In the genomic region with DNA sequence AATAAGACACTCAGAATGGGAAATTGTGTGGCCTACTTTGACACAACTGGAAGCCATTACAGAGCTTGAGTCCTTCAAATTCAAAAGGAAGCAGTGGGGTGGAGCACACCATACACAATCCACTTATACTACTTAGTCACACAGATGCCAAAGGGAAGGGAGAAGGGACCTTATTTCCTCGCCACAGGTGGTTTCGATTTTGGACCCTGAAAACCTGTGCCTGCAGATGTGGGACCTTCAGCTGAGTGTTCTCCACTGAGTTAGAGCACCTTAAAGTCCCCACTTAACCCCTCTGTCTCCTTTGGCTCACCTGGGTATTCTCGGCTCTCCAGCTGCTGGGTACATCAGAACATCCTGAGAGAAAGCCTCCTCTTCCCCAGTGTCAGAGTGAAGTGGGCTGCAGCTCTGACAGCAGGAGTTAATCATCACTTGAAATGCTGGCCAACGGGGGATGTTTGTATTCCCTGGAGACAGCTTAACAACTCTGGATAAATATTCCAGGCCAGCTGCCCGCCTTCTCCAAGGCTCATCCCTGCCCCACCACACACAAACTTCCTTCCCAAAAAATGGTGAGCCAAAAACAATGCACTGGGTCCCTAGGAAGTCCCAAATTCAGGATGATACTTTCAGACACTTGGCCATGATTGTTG, we compare ENCODE assay signal across 14 mouse cellular contexts.
A peak's percentile ranks its signal among the peaks of the same experiment; 100 is the strongest.
DNase-seq lines count a peak whose midpoint lies in the region; ATAC-seq lines count a peak whose summit lies in the region.
"Had no signal": no experiment of that assay in that cellular context is flagged by ENCODE, and none has a peak within 500 bp of the region (broad histone marks: within the 10 kb centered on the region; RNA-seq: fewer than 3 reads in every experiment).

No protein-coding gene starts in this region.

- no peaks in the 10 kb centered on the region for H3K27me3 ChIP-seq in midbrain, embryonic 10.5 days (ENCODE audit: low read depth, poor library complexity, severe bottlenecking)
- H3K27me3 ChIP-seq in midbrain, embryonic 15.5 days (replicated peaks), result no peaks in the 10 kb centered on the region
- H3K27me3 ChIP-seq in midbrain, embryonic 11.5 days (ENCODE audit: control insufficient read depth, insufficient read depth, low read length), result no peaks in the 10 kb centered on the region
- no peaks in the 10 kb centered on the region for H3K27me3 ChIP-seq in midbrain, embryonic 16.5 days (ENCODE audit: control insufficient read depth, insufficient read depth, low read depth, low read length)
- H3K27me3 ChIP-seq: limb, embryonic 15.5 days; midbrain, embryonic 12.5 days had no signal

- 55% methylated on average over 5 of the region's 5 CpGs for WGBS in midbrain, embryonic 10.5 days
- 47% methylated on average over 5 of the region's 5 CpGs for WGBS in midbrain, embryonic 15.5 days
- WGBS in midbrain, embryonic 11.5 days, result 39% methylated on average over 5 of the region's 5 CpGs
- WGBS in midbrain, embryonic 16.5 days, result 35% methylated on average over 5 of the region's 5 CpGs

- H3K27ac ChIP-seq in midbrain, embryonic 10.5 days (replicated peaks), result peak overlapping the region; percentile 76; the same call in 1 of the 2 replicates
- H3K27ac ChIP-seq in midbrain, embryonic 15.5 days, result no peak overlapping the region
- H3K27ac ChIP-seq in midbrain, embryonic 11.5 days (ENCODE audit: low read depth, low read length), result no peak overlapping the region
- no peak overlapping the region for H3K27ac ChIP-seq in midbrain, embryonic 16.5 days (ENCODE audit: low read length)
- H3K27ac ChIP-seq: heart, adult 2 months; limb, embryonic 15.5 days; midbrain, embryonic 12.5 days had no signal

- no peak overlapping the region for H3K4me2 ChIP-seq in midbrain, embryonic 15.5 days
- no peak overlapping the region for H3K4me2 ChIP-seq in midbrain, embryonic 11.5 days
- H3K4me2 ChIP-seq in midbrain, embryonic 16.5 days (ENCODE audit: low read length), result no peak overlapping the region
- H3K4me2 ChIP-seq: limb, embryonic 15.5 days; midbrain, embryonic 12.5 days had no signal

- peaks cover 27% of the 10 kb centered on the region for H3K36me3 ChIP-seq in midbrain, embryonic 10.5 days
- H3K36me3 ChIP-seq in midbrain, embryonic 15.5 days (replicated peaks), result peaks cover 14% of the 10 kb centered on the region
- H3K36me3 ChIP-seq in midbrain, embryonic 11.5 days (ENCODE audit: control insufficient read depth, insufficient read depth, low read length), result no peaks in the 10 kb centered on the region
- H3K36me3 ChIP-seq in midbrain, embryonic 16.5 days (ENCODE audit: control insufficient read depth, insufficient read depth, low read length), result peaks cover 7% of the 10 kb centered on the region
- H3K36me3 ChIP-seq: G1E had no signal

- ATAC-seq in midbrain, embryonic 15.5 days (replicated peaks), result no peak
- no peak for ATAC-seq in midbrain, embryonic 11.5 days (ENCODE audit: low FRiP score)
- no peak for ATAC-seq in midbrain, embryonic 16.5 days

- H3K9me3 ChIP-seq in midbrain, embryonic 10.5 days (replicated peaks), result no peaks in the 10 kb centered on the region; the same call in 1 of the 2 replicates
- no peaks in the 10 kb centered on the region for H3K9me3 ChIP-seq in midbrain, embryonic 15.5 days
- no peaks in the 10 kb centered on the region for H3K9me3 ChIP-seq in midbrain, embryonic 11.5 days (ENCODE audit: control insufficient read depth, low read length)
- H3K9me3 ChIP-seq in midbrain, embryonic 16.5 days (replicated peaks; ENCODE audit: control insufficient read depth, low read length, poor library complexity, severe bottlenecking), result peaks cover 6% of the 10 kb centered on the region; the same call in 1 of the 2 replicates
- H3K9me3 ChIP-seq: limb, embryonic 15.5 days had no signal

- no peak for DNase-seq in midbrain, embryonic 10.5 days (ENCODE audit: low spot score)
- peak; percentile 41 for DNase-seq in gastrocnemius, postnatal 25 days
- peak; percentile 29 to 56 for DNase-seq in kidney, adult 8-10 months
- DNase-seq in lung, postnatal 36 days, result peak; percentile 46
- DNase-seq in midbrain, embryonic 11.5 days (ENCODE audit: low spot score, missing footprints), result no peak
- no peak for DNase-seq in ovary, postnatal 36 days (ENCODE audit: low spot score)
- DNase-seq: adrenal gland, adult 8-10 months; cerebellum, adult 2 months had no signal

- no peak overlapping the region for H3K9ac ChIP-seq in midbrain, embryonic 15.5 days
- no peak overlapping the region for H3K9ac ChIP-seq in midbrain, embryonic 11.5 days (ENCODE audit: low read length)
- H3K9ac ChIP-seq in midbrain, embryonic 16.5 days (ENCODE audit: low read depth, low read length), result no peak overlapping the region
- H3K9ac ChIP-seq: limb, embryonic 15.5 days; midbrain, embryonic 12.5 days had no signal

- peaks cover 50% of the 10 kb centered on the region for H3K4me1 ChIP-seq in midbrain, embryonic 10.5 days
- H3K4me1 ChIP-seq in midbrain, embryonic 15.5 days, result peaks cover 6% of the 10 kb centered on the region; the same call in 1 of the 2 replicates
- H3K4me1 ChIP-seq in midbrain, embryonic 11.5 days (ENCODE audit: control insufficient read depth, insufficient read depth, low read length), result peaks cover 30% of the 10 kb centered on the region
- peaks cover 6% of the 10 kb centered on the region; the same call in 1 of the 2 replicates for H3K4me1 ChIP-seq in midbrain, embryonic 16.5 days (ENCODE audit: control insufficient read depth, insufficient read depth, low read length)

- no peak overlapping the region for H3K4me3 ChIP-seq in midbrain, embryonic 10.5 days
- no peak overlapping the region for H3K4me3 ChIP-seq in midbrain, embryonic 15.5 days
- H3K4me3 ChIP-seq in midbrain, embryonic 11.5 days (ENCODE audit: low read depth, low read length), result no peak overlapping the region
- H3K4me3 ChIP-seq in midbrain, embryonic 16.5 days (ENCODE audit: low read depth, low read length), result no peak overlapping the region
- H3K4me3 ChIP-seq: heart, adult 2 months; limb, embryonic 15.5 days; midbrain, embryonic 12.5 days had no signal

Comparison
In these comparisons a context has a peak if more than half of its experiments do, and no peak if none do; other contexts are left out.
1. DNase-seq: peak in gastrocnemius, postnatal 25 days (single experiment), kidney, adult 8-10 months (2 of 2) and lung, postnatal 36 days (single experiment); none in midbrain, embryonic 10.5 days (single experiment), midbrain, embryonic 11.5 days (single experiment) and ovary, postnatal 36 days (single experiment).